Mouse (Mus musculus) embryonic facial prominence, embryonic 10.5 days (tissue): Measurements from ENCODE around the gene 4930455H04Rik. TPM values are rescaled to one million over a fixed set of nuclear protein-coding genes. Genes with fewer than 3 reads are reported as not detected.

Experiments
- DNase-seq: peaks from one replicate; pipeline ENCODE4 v3.0.0-alpha.2; 2017; ENCODE audit warnings: low spot score
- H3K27ac ChIP-seq: fragments of 300-500 bp; sonication (generic); replicated peaks from 2 replicates; pipeline ENCODE4 v1.5.1; 2016; ENCODE audit warnings: mild to moderate bottlenecking
- H3K27me3 ChIP-seq: fragments of 300-500 bp; sonication (generic); replicated peaks from 2 replicates; pipeline ENCODE4 v1.6.1; 2016; ENCODE audit warnings: low read depth, mild to moderate bottlenecking; ENCODE audit not compliant: poor library complexity, severe bottlenecking
- H3K36me3 ChIP-seq: fragments of 300-500 bp; sonication (generic); replicated peaks from 2 replicates; pipeline ENCODE4 v1.6.1; 2016; ENCODE audit warnings: mild to moderate bottlenecking, moderate library complexity
- H3K4me1 ChIP-seq: fragments of 300-500 bp; sonication (generic); 2 replicates; pipeline ENCODE4 v1.6.1; 2016
- H3K4me3 ChIP-seq: fragments of 300-500 bp; sonication (generic); 2 replicates; pipeline ENCODE4 v1.5.1; 2016; ENCODE audit warnings: mild to moderate bottlenecking, moderate library complexity
- H3K9me3 ChIP-seq: fragments of 300-500 bp; sonication (generic); 2 replicates; pipeline ENCODE4 v1.6.1; 2016; ENCODE audit warnings: mild to moderate bottlenecking
- WGBS: fragments of 180-500 bp; shearing (Covaris S2); methylation state at CpG from one replicate; pipeline ENCODE4 v1.1.7; 2016; 5-methylcytosine and 5-hydroxymethylcytosine counted together
- polyA plus RNA-seq: library from polyadenylated mRNA; unstranded; fragments of >200 nt; fragmentation: Nextera tagmentation; extraction: Ambion mirVana; gene quantifications from 2 replicates; pipeline ENCODE4 v1.2.1, GENCODE M21; 2016

4930455H04Rik gene
- polyA plus RNA-seq, 1 experiment from 2014 or later: not detected

DNA sequence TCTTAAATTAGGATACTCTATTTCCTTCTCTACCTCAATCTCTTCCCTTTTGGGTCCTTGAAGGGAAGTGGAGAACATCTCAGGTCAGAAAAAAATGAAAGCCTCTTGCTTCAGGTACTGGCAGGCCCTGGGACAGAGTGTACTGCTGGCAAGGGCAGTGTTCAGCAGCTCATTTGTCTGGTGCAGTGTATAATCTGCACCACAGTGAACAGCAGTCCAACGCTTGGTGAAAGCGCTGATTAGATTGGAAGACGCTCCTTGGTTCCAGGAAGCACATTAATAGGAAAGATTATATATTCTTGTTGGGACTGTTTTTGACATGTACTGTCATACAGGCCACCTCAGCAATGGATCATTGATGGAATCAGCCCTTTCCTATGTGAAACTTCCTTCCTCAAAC is 16.6 kb upstream of the 4930455H04Rik start:
- no peak for DNase-seq
- Histone ChIP-seq H3K27ac (no peak overlapping the region), H3K27me3 (no peaks in the 10 kb centered on the region), H3K4me1 (no peaks in the 10 kb centered on the region), H3K9me3 (no peaks in the 10 kb centered on the region), H3K36me3 (no peaks in the 10 kb centered on the region), H3K4me3 (no peak overlapping the region)
- WGBS: 93% methylated on average over 3 of the region's 3 CpGs

DNA sequence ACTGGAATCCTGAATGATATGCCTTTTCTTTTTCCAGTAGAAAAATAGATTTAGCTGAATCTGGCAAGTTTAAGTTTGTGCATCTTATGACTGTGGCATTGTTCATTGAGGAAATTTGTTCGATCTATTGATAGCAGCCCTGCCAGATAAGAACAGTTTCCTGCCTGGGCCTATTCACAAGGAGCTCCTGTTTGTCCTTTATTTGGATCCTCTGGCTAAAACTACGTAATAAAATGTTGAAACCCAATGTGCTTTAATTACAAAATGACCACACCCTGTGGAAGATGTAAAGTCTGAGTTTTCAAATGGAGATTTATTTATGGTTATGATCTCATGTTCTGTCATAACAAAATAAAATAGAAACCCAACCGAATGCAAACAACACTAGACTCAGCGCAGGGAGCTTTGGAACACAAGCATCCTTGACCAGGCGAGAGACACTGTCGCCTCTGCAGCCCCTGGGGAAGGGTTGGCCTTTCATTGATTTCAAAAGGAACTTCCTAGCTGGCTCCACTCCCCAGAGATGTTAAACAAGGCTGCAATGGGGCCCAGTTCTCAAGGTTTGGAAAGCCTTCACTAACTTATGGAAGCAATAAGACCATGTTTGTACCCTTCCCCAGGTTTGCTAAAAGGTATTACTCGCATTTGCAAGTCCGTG is 15.7 kb upstream of the 4930455H04Rik start:
- Histone ChIP-seq H3K4me3 (no peak overlapping the region), H3K27me3 (no peaks in the 10 kb centered on the region), H3K27ac (no peak overlapping the region), H3K9me3 (no peaks in the 10 kb centered on the region), H3K36me3 (no peaks in the 10 kb centered on the region), H3K4me1 (no peaks in the 10 kb centered on the region)
- no peak for DNase-seq
- WGBS: 76% methylated on average over 8 of the region's 8 CpGs

DNA sequence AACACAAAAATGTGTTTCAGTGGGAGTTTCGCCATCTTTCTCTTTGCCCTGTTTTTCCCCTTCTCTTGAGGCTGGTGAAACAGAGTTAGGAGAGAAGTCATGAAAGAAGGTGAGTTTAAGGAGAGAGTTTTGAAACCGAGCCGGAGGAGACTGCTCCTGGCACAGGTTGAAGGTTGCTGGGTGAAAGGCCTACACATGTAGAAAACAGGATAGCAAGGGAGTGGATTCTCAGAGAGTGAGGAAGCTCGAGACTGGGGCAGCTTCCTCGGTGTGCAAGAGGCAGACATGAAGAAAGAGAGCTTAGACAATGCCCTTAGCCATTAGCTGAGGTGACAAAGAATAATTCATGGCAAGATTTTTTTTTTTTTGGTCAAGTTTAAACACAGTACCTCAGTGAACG is 14.7 kb upstream of the 4930455H04Rik start:
- H3K4me3 ChIP-seq: no peak overlapping the region
- no peak for DNase-seq
- no peak overlapping the region for H3K27ac ChIP-seq
- 89% methylated on average over 6 of the region's 6 CpGs for WGBS
- no peaks in the 10 kb centered on the region for H3K4me1 ChIP-seq
- no peaks in the 10 kb centered on the region for H3K27me3 ChIP-seq
- H3K36me3 ChIP-seq: no peaks in the 10 kb centered on the region
- no peaks in the 10 kb centered on the region for H3K9me3 ChIP-seq

DNA sequence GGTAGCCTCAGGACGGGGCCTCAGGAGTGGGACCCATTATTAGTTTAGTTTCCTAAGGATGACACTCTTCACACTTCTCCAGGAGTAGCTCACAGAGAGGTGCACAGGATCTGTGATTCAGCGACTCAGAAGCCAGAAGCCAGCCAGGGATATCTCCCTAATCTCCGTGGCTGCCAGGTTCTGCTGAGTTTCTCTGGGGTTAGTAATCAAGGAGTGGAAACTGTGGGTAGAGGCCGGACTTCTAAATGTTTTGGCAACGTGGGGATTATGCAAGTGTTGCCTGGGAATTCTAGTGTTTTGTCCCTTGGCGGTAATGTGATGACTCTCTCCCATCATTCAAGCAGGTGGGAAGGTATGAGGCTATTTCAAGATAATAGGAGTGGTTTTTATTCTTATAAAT is 13.0 kb upstream of the 4930455H04Rik start:
- WGBS: 65% methylated on average over 6 of the region's 6 CpGs
- DNase-seq: no peak
- H3K9me3 ChIP-seq: no peaks in the 10 kb centered on the region
- no peaks in the 10 kb centered on the region for H3K4me1 ChIP-seq
- no peaks in the 10 kb centered on the region for H3K27me3 ChIP-seq
- no peak overlapping the region for H3K27ac ChIP-seq
- no peaks in the 10 kb centered on the region for H3K36me3 ChIP-seq
- no peak overlapping the region for H3K4me3 ChIP-seq

DNA sequence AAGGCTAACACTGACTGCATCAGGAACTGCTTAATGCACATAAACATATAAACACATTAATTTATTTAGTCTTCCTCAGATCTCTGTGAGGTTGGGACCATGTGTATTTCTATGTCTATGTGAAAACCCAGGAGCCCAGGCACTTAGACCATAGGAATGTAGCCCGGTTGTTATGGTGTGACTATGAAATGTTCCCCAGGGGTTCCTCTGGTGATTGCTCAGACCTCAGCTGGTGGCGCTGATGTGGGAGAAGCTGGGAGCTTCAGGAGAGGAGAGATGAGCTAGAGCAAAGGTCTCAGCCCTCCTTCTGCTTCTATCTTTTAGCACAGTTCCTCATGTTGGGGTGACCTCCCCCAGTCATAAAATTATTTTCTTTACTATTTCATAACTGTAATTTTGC is 7.7 kb upstream of the 4930455H04Rik start:
- H3K9me3 ChIP-seq: no peaks in the 10 kb centered on the region
- H3K4me1 ChIP-seq: no peaks in the 10 kb centered on the region
- H3K4me3 ChIP-seq: no peak overlapping the region
- H3K27ac ChIP-seq: no peak overlapping the region
- 84% methylated on average over 2 of the region's 2 CpGs for WGBS
- H3K27me3 ChIP-seq: no peaks in the 10 kb centered on the region
- no peaks in the 10 kb centered on the region for H3K36me3 ChIP-seq
- DNase-seq: no peak

DNA sequence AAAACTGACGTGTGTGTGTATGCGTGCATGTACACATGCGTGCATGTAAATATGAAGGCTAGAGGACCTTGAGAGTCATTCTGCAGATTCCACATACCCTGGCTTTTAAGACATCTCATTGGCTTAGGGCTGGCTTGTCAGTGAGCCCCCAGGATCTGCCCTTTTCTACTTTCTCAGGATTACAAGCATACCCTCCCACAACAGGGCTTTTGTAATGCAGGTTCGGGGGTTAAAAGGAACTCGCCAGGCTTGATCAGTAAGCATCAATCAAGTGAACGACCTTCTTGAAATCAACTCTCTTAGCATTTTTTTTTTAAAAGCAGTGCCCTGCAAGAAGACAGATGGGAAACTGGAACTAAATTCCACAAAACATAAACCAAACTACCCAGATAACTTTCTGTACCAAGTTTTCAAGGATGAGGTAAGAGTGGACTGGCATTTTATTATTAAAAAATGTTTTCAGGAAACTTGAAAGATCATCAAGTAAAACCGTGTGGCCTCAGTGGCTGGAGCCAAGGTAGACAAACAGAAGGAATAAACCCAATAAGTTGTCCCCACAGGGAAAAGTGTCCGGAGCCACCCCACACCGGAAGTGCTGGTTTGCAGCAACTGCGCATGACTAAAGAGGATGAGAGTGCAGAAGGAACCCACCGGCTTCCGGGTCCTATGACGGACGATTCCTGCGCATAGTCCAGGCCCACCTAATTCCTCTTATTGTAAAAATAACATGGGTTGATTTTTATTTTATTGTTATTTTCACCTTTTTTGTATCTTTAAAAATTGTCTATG is 6.5 kb upstream of the 4930455H04Rik start:
- Histone ChIP-seq H3K27ac (no peak overlapping the region), H3K27me3 (no peaks in the 10 kb centered on the region), H3K4me3 (no peak overlapping the region), H3K36me3 (no peaks in the 10 kb centered on the region), H3K9me3 (no peaks in the 10 kb centered on the region), H3K4me1 (no peaks in the 10 kb centered on the region)
- DNase-seq: no peak
- WGBS: 72% methylated on average over 15 of the region's 15 CpGs

DNA sequence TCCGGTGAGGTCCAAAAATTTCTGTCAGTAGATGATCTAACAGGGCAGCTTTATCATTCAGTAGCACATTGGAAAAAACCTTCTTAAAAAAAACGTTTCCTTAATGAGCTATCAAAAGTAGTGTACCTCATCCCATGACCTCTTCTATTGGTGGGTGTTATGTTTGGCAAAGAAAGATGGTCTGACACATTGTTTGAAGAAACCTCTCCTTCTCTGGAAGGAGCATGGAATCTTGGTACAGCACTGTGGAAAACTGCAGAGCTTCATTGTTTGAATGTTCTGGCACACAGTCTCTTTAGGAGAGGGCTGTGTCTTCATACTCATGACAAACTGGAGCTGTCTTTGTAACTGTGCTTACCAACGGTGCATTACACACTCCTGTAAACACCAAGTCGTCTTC is 4.9 kb upstream of the 4930455H04Rik start:
- Histone ChIP-seq H3K4me1 (peaks cover 5% of the 10 kb centered on the region), H3K9me3 (no peaks in the 10 kb centered on the region), H3K27ac (no peak overlapping the region), H3K4me3 (no peak overlapping the region), H3K27me3 (no peaks in the 10 kb centered on the region), H3K36me3 (no peaks in the 10 kb centered on the region)
- DNase-seq: no peak
- 79% methylated on average over 4 of the region's 4 CpGs for WGBS

DNA sequence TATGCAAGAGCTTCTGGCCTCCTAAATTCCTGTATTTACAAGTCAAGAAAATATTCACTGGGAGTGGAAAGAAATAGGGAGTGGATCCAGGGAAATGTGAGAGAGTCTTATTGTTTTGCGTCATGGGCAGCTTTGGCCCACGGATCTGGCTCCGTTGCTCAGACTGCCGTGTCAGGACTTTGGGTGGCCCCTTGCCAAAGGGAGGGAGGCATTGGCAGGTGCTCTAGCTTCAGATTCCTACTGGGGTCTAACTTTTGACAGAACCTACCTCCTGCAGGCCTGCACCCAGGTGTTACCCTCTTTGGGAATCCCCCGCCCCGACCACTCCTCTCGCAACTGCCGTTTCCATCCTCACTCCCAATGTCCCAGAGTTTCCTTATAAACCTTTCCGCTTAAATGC is 3.6 kb upstream of the 4930455H04Rik start:
- Histone ChIP-seq H3K36me3 (no peaks in the 10 kb centered on the region), H3K9me3 (no peaks in the 10 kb centered on the region), H3K27ac (no peak overlapping the region), H3K4me3 (no peak overlapping the region), H3K4me1 (peaks cover 17% of the 10 kb centered on the region), H3K27me3 (no peaks in the 10 kb centered on the region)
- WGBS: 96% methylated on average over 9 of the region's 9 CpGs
- no peak for DNase-seq

DNA sequence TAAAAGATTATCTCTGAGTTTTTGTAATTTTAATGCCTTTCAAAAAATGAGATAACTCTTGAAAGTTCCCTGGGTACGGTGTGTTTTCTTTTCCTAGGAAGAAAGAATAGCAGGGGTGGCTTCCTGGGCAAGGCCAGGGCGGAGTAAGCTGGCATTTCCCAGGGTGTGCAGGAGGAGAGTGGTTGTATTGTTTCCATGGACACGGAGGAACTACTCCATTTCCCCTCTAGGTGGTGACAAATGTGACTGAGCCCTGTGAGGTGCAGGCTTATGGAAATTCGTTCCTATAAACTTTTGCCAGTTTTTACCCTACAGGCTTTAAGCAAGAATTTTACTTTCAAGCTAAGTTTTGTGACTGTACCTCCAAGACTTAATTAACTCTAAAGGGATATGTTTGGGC is 1.8 kb upstream of the 4930455H04Rik start:
- WGBS: 30% methylated on average over 4 of the region's 4 CpGs
- no peak overlapping the region for H3K4me3 ChIP-seq
- peaks cover 17% of the 10 kb centered on the region for H3K4me1 ChIP-seq
- H3K27me3 ChIP-seq: no peaks in the 10 kb centered on the region
- H3K9me3 ChIP-seq: no peaks in the 10 kb centered on the region
- DNase-seq: peak; percentile 30
- H3K27ac ChIP-seq: no peak overlapping the region
- H3K36me3 ChIP-seq: no peaks in the 10 kb centered on the region

DNA sequence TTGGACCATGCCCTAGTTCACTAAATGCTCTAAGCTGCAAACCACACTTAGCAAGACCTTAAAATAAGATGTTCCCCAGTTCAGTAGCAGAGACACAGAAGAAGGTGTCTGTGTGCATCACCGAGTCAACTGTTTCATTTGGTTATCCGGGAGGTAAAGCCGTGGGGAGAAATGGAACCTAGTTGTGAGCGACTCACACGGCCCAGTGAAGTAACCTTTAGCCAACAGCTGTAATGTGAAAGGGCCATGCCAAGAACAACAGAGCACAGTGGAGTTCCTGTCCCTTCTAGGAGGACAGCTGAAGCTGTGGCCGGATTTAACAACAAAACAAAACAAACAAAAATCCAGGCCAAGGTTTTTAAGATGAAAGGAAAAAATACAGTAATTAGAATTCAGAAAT is 1.3 kb upstream of the 4930455H04Rik start:
- 62% methylated on average over 6 of the region's 6 CpGs for WGBS
- H3K27ac ChIP-seq: no peak overlapping the region

DNA sequence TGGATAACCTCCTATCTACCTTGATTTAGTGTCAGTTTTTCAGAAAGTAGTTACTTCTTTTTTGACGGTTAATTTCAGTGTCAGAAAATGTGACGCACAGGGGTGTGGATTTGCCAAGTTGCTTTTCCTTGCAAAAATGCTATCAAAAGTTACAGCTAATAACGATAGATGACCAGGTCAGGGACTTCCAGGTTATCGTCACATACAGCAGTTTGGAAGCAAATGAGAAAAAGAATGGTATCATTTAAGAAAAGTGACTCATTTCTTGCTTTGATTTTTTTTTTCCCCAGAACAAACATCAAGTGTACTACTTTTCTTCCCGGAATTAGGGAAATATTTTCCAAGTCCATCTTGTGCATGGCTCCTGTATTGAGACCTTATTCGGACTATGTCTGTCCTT is 631 bp upstream of the 4930455H04Rik start:
- Histone ChIP-seq H3K36me3 (no peaks in the 10 kb centered on the region), H3K4me3 (no peak overlapping the region), H3K9me3 (no peaks in the 10 kb centered on the region), H3K4me1 (peaks cover 17% of the 10 kb centered on the region), H3K27ac (no peak overlapping the region), H3K27me3 (no peaks in the 10 kb centered on the region)
- no peak for DNase-seq
- 90% methylated on average over 6 of the region's 6 CpGs for WGBS

More for the DNA sequence above, 1.3 kb upstream of the 4930455H04Rik start:
- DNase-seq: no peak
- no peak overlapping the region for H3K4me3 ChIP-seq
- peaks cover 17% of the 10 kb centered on the region for H3K4me1 ChIP-seq
- no peaks in the 10 kb centered on the region for H3K27me3 ChIP-seq
- H3K9me3 ChIP-seq: no peaks in the 10 kb centered on the region
- H3K36me3 ChIP-seq: no peaks in the 10 kb centered on the region

DNA sequence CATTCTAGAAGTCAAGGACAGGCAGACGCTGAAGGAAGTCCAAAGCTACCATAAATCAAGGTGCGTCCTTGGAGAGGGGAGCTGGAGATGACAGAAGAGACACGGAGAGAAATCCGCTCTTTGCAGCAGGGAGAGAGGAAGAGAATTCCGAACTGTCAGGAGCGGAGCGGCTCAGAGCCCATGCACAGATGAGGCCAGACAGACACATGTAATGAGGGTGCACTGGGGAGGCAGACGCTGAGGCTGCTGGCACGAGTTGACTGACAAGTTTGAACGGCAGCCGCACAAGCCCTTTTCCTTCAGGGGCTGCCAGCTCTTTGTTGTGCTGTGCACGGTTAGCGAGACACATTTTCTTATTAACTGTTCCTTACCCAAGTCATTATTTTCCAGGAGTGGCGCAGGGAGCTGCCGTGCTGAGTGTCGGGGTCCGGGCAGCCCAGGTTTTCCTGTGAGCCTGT is 502 bp downstream of the 4930455H04Rik start, which contains the start of gene Palmd:
TSS of gene Palmd (minus strand) at position 448 of the 458 bp plus-strand sequence.
- 12% methylated on average over 17 of the region's 17 CpGs for WGBS
- H3K9me3 ChIP-seq: no peaks in the 10 kb centered on the region

DNA sequence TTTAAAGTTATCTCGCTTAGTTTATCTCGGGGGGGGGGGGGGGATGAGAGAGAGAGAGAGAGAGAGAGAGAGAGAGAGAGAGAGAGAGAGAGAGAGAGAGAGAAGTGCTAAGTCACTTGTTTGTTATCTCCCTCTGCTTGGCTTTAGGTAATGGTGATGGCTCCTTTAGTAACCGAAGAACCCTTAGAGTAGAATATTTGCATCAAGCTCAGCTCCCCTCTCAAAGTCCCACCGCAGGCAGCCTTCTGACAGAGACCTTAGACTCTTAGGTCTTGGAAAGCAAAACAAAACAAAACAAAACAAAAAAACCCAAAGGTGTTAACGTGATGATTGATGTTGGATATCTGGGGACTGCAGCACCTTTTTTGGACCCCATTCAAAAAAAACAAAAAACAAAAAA is 936 bp downstream of the 4930455H04Rik start:
- Histone ChIP-seq H3K4me1 (peaks cover 17% of the 10 kb centered on the region), H3K4me3 (peak overlapping the region; percentile 55), H3K27ac (peak overlapping the region; percentile 71), H3K9me3 (no peaks in the 10 kb centered on the region), H3K27me3 (no peaks in the 10 kb centered on the region), H3K36me3 (no peaks in the 10 kb centered on the region)
- 23% methylated on average over 5 of the region's 5 CpGs for WGBS
- no peak for DNase-seq

More for the DNA sequence above, 502 bp downstream of the 4930455H04Rik start, which contains the start of gene Palmd:
- Histone ChIP-seq H3K27me3 (no peaks in the 10 kb centered on the region), H3K4me3 (peak within 1 kb of the TSS; percentile 55), H3K36me3 (no peaks in the 10 kb centered on the region), H3K27ac (peak within 1 kb of the TSS; percentile 71), H3K4me1 (peaks cover 17% of the 10 kb centered on the region)
- DNase-seq: peak; percentile 69
